Mouse (Mus musculus) heart, adult 2 months (tissue): ENCODE measurements around the gene Nup155.
"Not testable (repeated sequence)": the region's sequence is repeated elsewhere in the genome, so short reads cannot be mapped to it uniquely, and the experiment has no call there.

ENCODE experiments used
- CTCF ChIP-seq: fragments of 200-600 bp; IDR thresholded peaks from 2 replicates; pipeline ENCODE4 v1.8.1; 2022; ENCODE audit warnings: antibody characterized with exemption, mild to moderate bottlenecking, moderate library complexity
- EP300 ChIP-seq: fragments of 200-500 bp; IDR thresholded peaks from 2 replicates; pipeline ENCODE4 v1.6.1; 2011; ENCODE audit warnings: low read depth, low read length, control low read depth; ENCODE audit not compliant: insufficient read depth
- POLR2A ChIP-seq: fragments of 200-500 bp; IDR thresholded peaks from 2 replicates; pipeline ENCODE4 v1.6.1; 2011; ENCODE audit warnings: mild to moderate bottlenecking, low read depth, low read length, control low read depth; ENCODE audit not compliant: insufficient read depth

DNA sequence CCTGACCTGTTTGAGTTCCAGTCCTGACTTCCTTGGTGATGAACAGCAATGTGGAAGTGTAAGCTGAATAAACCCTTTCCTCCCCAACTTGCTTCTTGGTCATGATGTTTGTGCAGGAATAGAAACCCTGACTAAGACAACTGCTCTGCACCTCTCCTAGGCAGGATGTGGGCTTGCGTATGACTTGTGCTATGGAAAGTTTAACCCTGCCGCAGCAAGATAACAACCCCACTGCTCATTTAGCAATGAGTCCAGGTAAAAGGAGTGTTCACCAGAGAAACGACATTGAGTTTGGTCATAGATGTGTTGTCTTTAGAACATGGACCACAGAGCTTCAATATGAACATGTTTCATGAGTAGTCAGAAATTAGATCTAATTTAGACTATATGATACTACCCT is 35.9 kb upstream of the Nup155 start:
- TF ChIP-seq POLR2A, CTCF, EP300: not testable (repeated sequence)
